In genomic region chr14:117831731-117832130, GRCm38 (mm10) we compare ENCODE assay signal across 7 mouse cellular contexts.
DNase-seq lines count a peak whose midpoint lies in the region; ATAC-seq and TF ChIP-seq lines count a peak whose summit lies in the region.

No protein-coding gene starts in this region.

- no peak overlapping the region for H3K4me2 ChIP-seq in midbrain, postnatal 0 days (ENCODE audit: low read depth, low read length, poor library complexity, severe bottlenecking)
- no peak overlapping the region for H3K4me2 ChIP-seq in midbrain, embryonic 15.5 days
- no peak overlapping the region for H3K4me2 ChIP-seq in heart, postnatal 0 days (ENCODE audit: low read depth, low read length)
- no peak overlapping the region for H3K4me2 ChIP-seq in stomach, postnatal 0 days (replicated peaks; ENCODE audit: low read depth)
- H3K4me2 ChIP-seq in midbrain, embryonic 11.5 days: no peak overlapping the region

- no peaks in the 10 kb centered on the region for H3K4me1 ChIP-seq in midbrain, postnatal 0 days (ENCODE audit: insufficient read depth, low read length)
- H3K4me1 ChIP-seq in midbrain, embryonic 15.5 days: 0 out of 2 replicates have a peak, but pooled peaks cover 4% of the 10 kb centered on the region
- H3K4me1 ChIP-seq in heart, postnatal 0 days (ENCODE audit: control insufficient read depth, insufficient read depth): no peaks in the 10 kb centered on the region
- H3K4me1 ChIP-seq in stomach, postnatal 0 days (replicated peaks; ENCODE audit: control insufficient read depth, insufficient read depth): no peaks in the 10 kb centered on the region
- peaks cover 2% of the 10 kb centered on the region; the same call in 1 of the 2 replicates for H3K4me1 ChIP-seq in midbrain, embryonic 11.5 days (ENCODE audit: control insufficient read depth, insufficient read depth, low read length)

- H3K4me3 ChIP-seq in midbrain, postnatal 0 days (ENCODE audit: low read depth, low read length): no peak overlapping the region
- no peak overlapping the region for H3K4me3 ChIP-seq in midbrain, embryonic 15.5 days
- no peak overlapping the region for H3K4me3 ChIP-seq in heart, postnatal 0 days (ENCODE audit: low read depth, low read length)
- no peak overlapping the region for H3K4me3 ChIP-seq in stomach, postnatal 0 days (ENCODE audit: low read depth, low read length)
- no peak overlapping the region for H3K4me3 ChIP-seq in midbrain, embryonic 11.5 days (ENCODE audit: low read depth, low read length)

- TF ChIP-seq POLR2A in brain, embryonic 14.5 days (IDR thresholded peaks at IDR 0.05; ENCODE audit: borderline replicate concordance, extremely low read depth, insufficient read depth, insufficient read length, poor library complexity, severe bottlenecking): no peak

- no peaks in the 10 kb centered on the region for H3K36me3 ChIP-seq in midbrain, postnatal 0 days (ENCODE audit: insufficient read depth, low read length)
- no peaks in the 10 kb centered on the region for H3K36me3 ChIP-seq in midbrain, embryonic 15.5 days (replicated peaks)
- no peaks in the 10 kb centered on the region for H3K36me3 ChIP-seq in heart, postnatal 0 days (replicated peaks; ENCODE audit: control insufficient read depth, insufficient read depth, low read length)
- no peaks in the 10 kb centered on the region for H3K36me3 ChIP-seq in stomach, postnatal 0 days (ENCODE audit: control insufficient read depth, insufficient read depth, low read length)
- H3K36me3 ChIP-seq in midbrain, embryonic 11.5 days (ENCODE audit: control insufficient read depth, insufficient read depth, low read length): no peaks in the 10 kb centered on the region

- no peak overlapping the region for H3K27ac ChIP-seq in midbrain, postnatal 0 days (ENCODE audit: low read depth, low read length)
- no peak overlapping the region for H3K27ac ChIP-seq in midbrain, embryonic 15.5 days
- no peak overlapping the region for H3K27ac ChIP-seq in heart, postnatal 0 days (ENCODE audit: low read depth)
- no peak overlapping the region for H3K27ac ChIP-seq in stomach, postnatal 0 days (replicated peaks)
- no peak overlapping the region for H3K27ac ChIP-seq in midbrain, embryonic 11.5 days (ENCODE audit: low read depth, low read length)

- no peak overlapping the region for H3K9ac ChIP-seq in midbrain, postnatal 0 days (replicated peaks; ENCODE audit: low read length, poor library complexity, severe bottlenecking)
- no peak overlapping the region for H3K9ac ChIP-seq in midbrain, embryonic 15.5 days
- no peak overlapping the region for H3K9ac ChIP-seq in heart, postnatal 0 days (replicated peaks; ENCODE audit: low read depth, low read length)
- H3K9ac ChIP-seq in stomach, postnatal 0 days (ENCODE audit: low read length): no peak overlapping the region
- no peak overlapping the region for H3K9ac ChIP-seq in midbrain, embryonic 11.5 days (ENCODE audit: low read length)

- ATAC-seq in midbrain, postnatal 0 days (ENCODE audit: low FRiP score): no peak
- ATAC-seq in midbrain, embryonic 15.5 days (replicated peaks): no peak
- ATAC-seq in heart, postnatal 0 days (ENCODE audit: insufficient read depth, low read depth): no peak
- ATAC-seq in stomach, postnatal 0 days (ENCODE audit: low FRiP score, low TSS enrichment): no peak
- ATAC-seq in midbrain, embryonic 11.5 days (ENCODE audit: low FRiP score): no peak

- no peak for TF ChIP-seq EP300 in heart, postnatal 0 days (IDR thresholded peaks at IDR 0.05; ENCODE audit: low read depth)
- no peak for TF ChIP-seq EP300 in stomach, postnatal 0 days (optimal IDR thresholded peaks at IDR 0.05)

- intact Hi-C loops in left cerebral cortex, postnatal 14 days (cut with DNase I): no loop called here

- TF ChIP-seq CTCF in midbrain, postnatal 0 days (IDR thresholded peaks at IDR 0.05): peak; percentile 67
- TF ChIP-seq CTCF in brain, embryonic 14.5 days (IDR thresholded peaks at IDR 0.05; ENCODE audit: borderline replicate concordance, extremely low read depth, insufficient read depth, insufficient read length): peak; percentile 50; the same call in 1 of the 2 replicates
- peak; percentile 59 for TF ChIP-seq CTCF in heart, postnatal 0 days (IDR thresholded peaks at IDR 0.05; ENCODE audit: low read depth)
- TF ChIP-seq CTCF in stomach, postnatal 0 days (IDR thresholded peaks at IDR 0.05; ENCODE audit: low read depth): peak; percentile 72

- H3K27me3 ChIP-seq in midbrain, postnatal 0 days (ENCODE audit: insufficient read depth, low read length): no peaks in the 10 kb centered on the region
- no peaks in the 10 kb centered on the region for H3K27me3 ChIP-seq in midbrain, embryonic 15.5 days (replicated peaks)
- no peaks in the 10 kb centered on the region for H3K27me3 ChIP-seq in heart, postnatal 0 days (ENCODE audit: control insufficient read depth, insufficient read depth, low read length)
- H3K27me3 ChIP-seq in stomach, postnatal 0 days (ENCODE audit: control insufficient read depth, insufficient read depth, low read length): no peaks in the 10 kb centered on the region
- no peaks in the 10 kb centered on the region for H3K27me3 ChIP-seq in midbrain, embryonic 11.5 days (ENCODE audit: control insufficient read depth, insufficient read depth, low read length)

- 53% methylated on average over 4 of the region's 4 CpGs for WGBS in midbrain, postnatal 0 days
- 44% methylated on average over 4 of the region's 4 CpGs for WGBS in midbrain, embryonic 15.5 days
- WGBS in heart, postnatal 0 days: 55% methylated on average over 4 of the region's 4 CpGs
- 69% methylated on average over 4 of the region's 4 CpGs for WGBS in stomach, postnatal 0 days
- WGBS in midbrain, embryonic 11.5 days: 70% methylated on average over 4 of the region's 4 CpGs

- no peaks in the 10 kb centered on the region for H3K9me3 ChIP-seq in midbrain, postnatal 0 days (ENCODE audit: low read length)
- H3K9me3 ChIP-seq in midbrain, embryonic 15.5 days: no peaks in the 10 kb centered on the region
- no peaks in the 10 kb centered on the region for H3K9me3 ChIP-seq in heart, postnatal 0 days (replicated peaks; ENCODE audit: control insufficient read depth, low read length)
- H3K9me3 ChIP-seq in stomach, postnatal 0 days (ENCODE audit: control insufficient read depth, low read length): no peaks in the 10 kb centered on the region
- no peaks in the 10 kb centered on the region for H3K9me3 ChIP-seq in midbrain, embryonic 11.5 days (ENCODE audit: control insufficient read depth, low read length)

- peak; percentile 35 for DNase-seq in midbrain, postnatal 0 days (ENCODE audit: low spot score)
- peak; percentile 78 for DNase-seq in brain, embryonic 14.5 days (ENCODE audit: low read depth)
- no peak for DNase-seq in heart, postnatal 0 days (ENCODE audit: low spot score)
- peak; percentile 48 to 54 for DNase-seq in left cerebral cortex, postnatal 14 days (ENCODE audit: low spot score in 2 of 2)
- peak; percentile 36 for DNase-seq in stomach, postnatal 0 days (ENCODE audit: low spot score)
- no peak for DNase-seq in midbrain, embryonic 11.5 days (ENCODE audit: low spot score, missing footprints)

Comparison
In these comparisons a context has a peak if more than half of its experiments do, and no peak if none do; other contexts are left out.
1. DNase-seq: peak in midbrain, postnatal 0 days (single experiment), brain, embryonic 14.5 days (single experiment), left cerebral cortex, postnatal 14 days (2 of 2) and stomach, postnatal 0 days (single experiment); none in heart, postnatal 0 days (single experiment) and midbrain, embryonic 11.5 days (single experiment).
2. Peak in every context shown above with its lines, with median percentiles within 50 percentile points of each other: CTCF ChIP-seq.